8 mouse cellular contexts compared by ENCODE assay signal in the genomic region with DNA sequence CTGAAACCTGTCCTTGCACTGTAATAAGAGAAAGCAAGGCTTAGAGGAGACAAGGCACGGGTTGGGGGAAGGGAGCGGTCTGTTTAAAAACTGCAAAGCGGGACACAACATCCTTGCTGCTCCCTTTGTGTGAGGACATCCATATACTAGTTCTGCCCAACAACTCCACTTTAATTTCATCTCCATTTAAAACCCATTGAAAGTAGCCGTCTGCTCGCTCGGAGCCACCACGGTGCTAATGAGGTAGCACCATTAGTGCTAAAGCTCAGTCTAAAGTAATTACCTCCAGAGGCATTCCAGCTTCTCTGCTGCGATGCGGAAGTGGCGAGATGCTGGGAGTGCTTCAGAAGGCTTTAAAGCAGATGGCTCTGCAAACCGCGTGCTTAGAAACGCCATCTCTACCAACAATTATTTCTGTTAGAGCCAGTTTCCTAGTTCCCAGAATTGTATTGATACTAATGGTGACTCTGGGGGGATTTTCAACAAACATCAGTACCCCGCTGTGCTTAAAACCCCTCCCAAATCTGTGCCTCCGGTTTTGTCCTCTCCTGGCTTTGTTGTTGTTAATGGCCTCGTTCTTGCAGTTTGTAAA.
A peak's percentile ranks its signal among the peaks of the same experiment; 100 is the strongest.
DNase-seq lines count a peak whose midpoint lies in the region; ATAC-seq and TF ChIP-seq lines count a peak whose summit lies in the region.

No protein-coding gene starts in this region.

- DNase-seq in kidney, adult 9 months, result no peak
- DNase-seq in brain, embryonic 14.5 days (ENCODE audit: low read depth), result peak; percentile 86
- no peak for DNase-seq in gastrocnemius, postnatal 25 days
- no peak for DNase-seq in adrenal gland, postnatal 25 days

- peaks cover 6% of the 10 kb centered on the region; the same call in 1 of the 2 replicates for H3K4me1 ChIP-seq in kidney, embryonic 14.5 days (ENCODE audit: control insufficient read depth, insufficient read depth, low read length)
- peaks cover 14% of the 10 kb centered on the region; the same call in 1 of the 2 replicates for H3K4me1 ChIP-seq in hindbrain, embryonic 13.5 days (replicated peaks)
- peaks cover 17% of the 10 kb centered on the region for H3K4me1 ChIP-seq in liver, embryonic 16.5 days (ENCODE audit: control insufficient read depth, low read depth, low read length)

- peak overlapping the region; percentile 48 for H3K4me2 ChIP-seq in kidney, embryonic 14.5 days (replicated peaks; ENCODE audit: low read depth, low read length)
- H3K4me2 ChIP-seq in hindbrain, embryonic 13.5 days, result peak overlapping the region; percentile 51
- H3K4me2 ChIP-seq in liver, embryonic 16.5 days (ENCODE audit: low read depth, low read length), result peak overlapping the region; percentile 19

- peak overlapping the region; percentile 15; the same call in 1 of the 2 replicates for H3K4me3 ChIP-seq in kidney, embryonic 14.5 days (ENCODE audit: low read length)
- peak overlapping the region; percentile 17 for H3K4me3 ChIP-seq in hindbrain, embryonic 13.5 days
- H3K4me3 ChIP-seq in liver, embryonic 16.5 days (ENCODE audit: low read depth, low read length), result no peak overlapping the region

- H3K27ac ChIP-seq in kidney, embryonic 14.5 days (ENCODE audit: low read depth, low read length), result no peak overlapping the region
- H3K27ac ChIP-seq in hindbrain, embryonic 13.5 days, result peak overlapping the region; percentile 50; the same call in 1 of the 2 replicates
- no peak overlapping the region for H3K27ac ChIP-seq in liver, embryonic 16.5 days (ENCODE audit: low read length)

- peak overlapping the region; percentile 47 for H3K9ac ChIP-seq in kidney, embryonic 14.5 days (ENCODE audit: low read depth, low read length)
- peak overlapping the region; percentile 43 for H3K9ac ChIP-seq in hindbrain, embryonic 13.5 days
- no peak overlapping the region for H3K9ac ChIP-seq in liver, embryonic 16.5 days (ENCODE audit: low read depth, low read length)

- no peaks in the 10 kb centered on the region for H3K36me3 ChIP-seq in kidney, embryonic 14.5 days (ENCODE audit: control insufficient read depth, insufficient read depth, low read length)
- no peaks in the 10 kb centered on the region for H3K36me3 ChIP-seq in hindbrain, embryonic 13.5 days
- H3K36me3 ChIP-seq in liver, embryonic 16.5 days (ENCODE audit: control insufficient read depth, insufficient read depth), result no peaks in the 10 kb centered on the region

- TF ChIP-seq POLR2A in brain, embryonic 14.5 days (IDR thresholded peaks at IDR 0.05; ENCODE audit: borderline replicate concordance, extremely low read depth, insufficient read depth, insufficient read length, poor library complexity, severe bottlenecking), result no peak

- TF ChIP-seq CTCF in brain, embryonic 14.5 days (IDR thresholded peaks at IDR 0.05; ENCODE audit: borderline replicate concordance, extremely low read depth, insufficient read depth, insufficient read length), result no peak

- WGBS in kidney, embryonic 14.5 days, result 4% methylated on average over 16 of the region's 16 CpGs
- WGBS in hindbrain, embryonic 13.5 days, result 6% methylated on average over 16 of the region's 16 CpGs
- 18% methylated on average over 16 of the region's 16 CpGs for WGBS in liver, embryonic 16.5 days (ENCODE audit: insufficient replicate concordance)

- peak; percentile 75 for ATAC-seq in kidney, embryonic 14.5 days (ENCODE audit: low FRiP score, low TSS enrichment)
- peak; percentile 81 for ATAC-seq in hindbrain, embryonic 13.5 days (ENCODE audit: low FRiP score)
- no peak for ATAC-seq in liver, embryonic 16.5 days (ENCODE audit: low read depth)
- no peak for ATAC-seq in erythroblast, adult 5-6 weeks (replicated peaks; ENCODE audit: low FRiP score, poor library complexity, severe bottlenecking)

- H3K27me3 ChIP-seq in kidney, embryonic 14.5 days (ENCODE audit: control insufficient read depth, insufficient read depth, low read length), result no peaks in the 10 kb centered on the region
- H3K27me3 ChIP-seq in hindbrain, embryonic 13.5 days, result no peaks in the 10 kb centered on the region
- no peaks in the 10 kb centered on the region for H3K27me3 ChIP-seq in liver, embryonic 16.5 days (ENCODE audit: control insufficient read depth, insufficient read depth, low read depth, low read length)

- H3K9me3 ChIP-seq in kidney, embryonic 14.5 days (ENCODE audit: control insufficient read depth, low read length), result no peaks in the 10 kb centered on the region
- H3K9me3 ChIP-seq in hindbrain, embryonic 13.5 days, result no peaks in the 10 kb centered on the region
- H3K9me3 ChIP-seq in liver, embryonic 16.5 days (replicated peaks; ENCODE audit: control insufficient read depth, low read length), result no peaks in the 10 kb centered on the region

Comparison
In these comparisons a context has a peak if more than half of its experiments do, and no peak if none do; other contexts are left out.
1. ATAC-seq: peak in kidney, embryonic 14.5 days (single experiment) and hindbrain, embryonic 13.5 days (single experiment); none in liver, embryonic 16.5 days (single experiment) and erythroblast, adult 5-6 weeks (single experiment).
2. Peak in every context shown above with its lines, with median percentiles within 50 percentile points of each other: H3K4me2 ChIP-seq.